Mouse (Mus musculus) erythroblast, embryonic 14.5 days (primary cell): ENCODE measurements around the gene Dtnb.

Source experiments
- GATA1 ChIP-seq: IDR thresholded peaks from 2 replicates; pipeline ENCODE4 v1.6.1; 2012; ENCODE audit warnings: low read length, inconsistent platforms, mixed read lengths
- TAL1 ChIP-seq: IDR thresholded peaks from 3 replicates; pipeline ENCODE4 v1.6.1; 2012; ENCODE audit warnings: low read length, inconsistent platforms, mixed read lengths

DNA sequence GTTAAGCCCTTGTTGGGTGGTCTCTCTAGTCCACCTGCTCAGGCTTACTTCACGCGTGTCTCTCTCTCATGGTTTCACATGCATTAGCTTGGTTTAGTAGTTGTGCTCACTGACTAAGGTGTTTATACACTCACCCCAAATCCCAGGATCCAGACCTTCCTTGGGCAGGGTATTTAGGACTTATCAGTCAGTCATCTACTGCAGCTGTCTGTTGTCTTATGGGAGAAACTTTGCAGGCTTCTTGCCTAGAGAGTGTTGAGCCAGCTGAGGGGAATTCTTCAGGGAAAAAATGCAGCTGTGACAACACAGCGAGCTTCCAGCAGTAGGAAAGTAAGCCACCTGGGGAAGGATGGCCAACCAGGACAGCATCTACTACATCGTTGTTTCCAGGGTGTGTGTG lies 13.3 kb downstream of the Dtnb start:
- TF ChIP-seq GATA1 = no peak
- no peak for TF ChIP-seq TAL1
